Mouse (Mus musculus) olfactory bulb, adult 2 months (tissue): ENCODE results near the gene Gm6592. TPM values are rescaled to one million over a fixed set of nuclear protein-coding genes. Genes with fewer than 3 reads are reported as not detected.
A peak's percentile ranks its signal among the peaks of the same experiment; 100 is the strongest.
"Not testable (repeated sequence)": the region's sequence is repeated elsewhere in the genome, so short reads cannot be mapped to it uniquely, and the experiment has no call there.

Experiments used
- H3K27ac ChIP-seq: fragments of 200-500 bp; 2 replicates; pipeline ENCODE4 v1.5.1; 2012; ENCODE audit warnings: low read depth, low read length; ENCODE audit not compliant: insufficient read depth
- H3K4me1 ChIP-seq: fragments of 200-500 bp; 2 replicates; pipeline ENCODE4 v1.6.1; 2012; ENCODE audit warnings: low read length; ENCODE audit not compliant: control insufficient read depth, insufficient read depth
- H3K4me3 ChIP-seq: fragments of 200-500 bp; 2 replicates; pipeline ENCODE4 v1.5.1; 2012; ENCODE audit warnings: mild to moderate bottlenecking, low read depth, low read length, moderate library complexity; ENCODE audit not compliant: insufficient read depth
- CTCF ChIP-seq: fragments of 200-500 bp; IDR thresholded peaks from 2 replicates; pipeline ENCODE4 v1.5.1; 2012; ENCODE audit warnings: low read depth, mild to moderate bottlenecking, low read length, moderate library complexity; ENCODE audit not compliant: insufficient read depth
- POLR2A ChIP-seq: fragments of 200-500 bp; IDR thresholded peaks from 2 replicates; pipeline ENCODE4 v1.6.1; 2012; ENCODE audit warnings: mild to moderate bottlenecking, low read depth, low read length, moderate library complexity; ENCODE audit not compliant: insufficient read depth
- WGBS: fragments of 180-500 bp; shearing (Covaris S2); methylation state at CpG from one replicate; pipeline ENCODE4 v1.1.7; 2018; 5-methylcytosine and 5-hydroxymethylcytosine counted together
- polyA plus RNA-seq: library from polyadenylated mRNA; stranded (reverse); fragments of >200 nt; gene quantifications from 2 replicates; pipeline ENCODE4 v1.2.4, GENCODE M21; 2012; ENCODE audit warnings: low replicate concordance; ENCODE audit not compliant: missing spikeins, insufficient read depth, insufficient read length

Gene Gm6592
- polyA plus RNA-seq = not detected in 2 replicates

DNA sequence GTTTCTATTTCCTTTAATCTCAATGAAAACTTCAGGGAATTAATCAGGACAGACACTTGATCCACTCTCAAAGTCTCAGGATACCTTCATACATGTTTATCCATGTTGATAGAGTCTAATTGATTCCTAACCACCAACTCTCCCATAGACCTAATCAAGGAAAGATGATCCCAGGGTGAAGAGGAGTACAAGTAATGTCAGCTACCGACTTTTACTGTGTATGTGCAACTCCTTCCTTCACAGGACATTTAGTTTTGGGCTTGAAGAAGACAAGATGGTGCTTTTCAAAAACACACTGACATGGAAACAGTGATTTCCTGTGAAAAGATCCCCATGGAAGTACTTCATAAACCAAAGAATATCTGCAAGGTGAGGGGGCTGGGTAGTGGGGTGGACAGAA lies at the start of gene Gm6592:
Gene Gm6592 (plus strand): TSS at position 301 of the 400 bp plus-strand sequence.
- Histone ChIP-seq H3K4me3 (no peak within 1 kb of the TSS), H3K4me1 (no peaks in the 10 kb centered on the region), H3K27ac (no peak within 1 kb of the TSS)
- 77% methylated on average over 1 of the region's 1 CpGs for WGBS
- no peak for TF ChIP-seq CTCF
- no peak for TF ChIP-seq POLR2A

DNA sequence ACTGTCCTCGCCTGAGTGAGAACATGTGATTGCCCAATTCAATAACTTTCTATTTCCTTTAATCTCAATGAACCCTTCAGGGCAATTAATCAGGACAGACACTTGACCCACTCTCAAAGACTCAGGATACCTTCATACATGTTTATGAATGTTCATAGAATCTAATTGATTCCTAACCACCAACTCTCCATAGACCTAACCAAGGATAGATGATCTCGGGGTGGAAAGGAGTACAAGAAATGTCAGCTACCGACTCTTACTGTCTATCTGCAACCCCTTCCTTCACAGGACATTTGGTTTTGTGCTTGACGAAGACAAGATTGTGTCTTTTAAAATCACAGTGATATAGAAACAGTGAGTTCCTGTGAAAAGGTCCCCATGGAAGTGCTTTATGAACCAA lies 40.4 kb upstream of the Gm6592 start, which contains the start of gene Ssxb5:
Gene Ssxb5 (plus strand): TSS at position 301 of the 400 bp plus-strand sequence.
- not testable (repeated sequence) for H3K4me3 ChIP-seq, H3K4me1 ChIP-seq, H3K27ac ChIP-seq
- WGBS = 79% methylated on average over 4 of the region's 4 CpGs

DNA sequence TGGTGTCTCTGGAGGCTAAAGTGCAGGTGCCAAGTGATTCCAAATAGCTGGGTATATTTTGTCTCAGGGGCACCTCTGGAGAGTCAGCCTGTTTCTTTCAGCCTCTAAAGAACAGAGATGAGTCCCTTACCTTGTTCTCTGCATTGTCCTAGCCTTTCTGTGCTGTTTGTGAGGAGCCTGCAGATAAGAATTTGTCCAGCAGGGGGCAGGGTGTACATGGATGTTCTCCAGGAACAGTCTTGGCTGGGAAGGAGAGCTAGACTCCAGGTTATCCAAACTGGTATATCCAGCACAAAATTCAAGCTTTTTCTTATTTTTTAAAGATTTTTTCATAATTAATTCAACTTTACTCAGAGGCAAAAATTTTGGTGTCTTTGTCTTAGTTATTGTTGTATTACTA lies 11.8 kb upstream of the Gm6592 start:
- Histone ChIP-seq H3K4me1 (no peaks in the 10 kb centered on the region), H3K4me3 (no peak overlapping the region), H3K27ac (no peak overlapping the region)
- TF ChIP-seq POLR2A = no peak
- TF ChIP-seq CTCF = no peak

DNA sequence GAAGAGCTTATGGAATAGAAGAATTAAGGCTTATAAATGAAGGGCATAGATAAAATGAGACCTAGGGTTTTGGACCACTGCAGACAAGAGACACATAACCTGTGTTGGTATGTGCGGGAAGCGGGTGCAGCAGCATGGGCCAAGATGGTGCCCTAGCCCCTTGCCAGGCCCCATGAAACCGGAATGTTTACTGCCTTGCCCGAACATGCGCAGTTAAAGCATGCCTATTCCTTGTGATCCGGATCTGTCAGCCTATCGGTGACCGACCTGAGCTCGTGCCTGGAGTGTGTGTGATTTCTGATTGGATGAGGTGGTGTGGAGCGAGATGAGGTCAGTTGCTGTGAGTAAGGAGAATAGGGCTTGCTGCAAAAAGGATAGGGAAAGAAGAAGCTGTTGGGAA lies 8.7 kb downstream of the Gm6592 start:
- Histone ChIP-seq H3K27ac (no peak overlapping the region), H3K4me3 (no peak overlapping the region), H3K4me1 (no peaks in the 10 kb centered on the region)
- no peak for TF ChIP-seq CTCF
- TF ChIP-seq POLR2A = no peak
- 96% methylated on average over 10 of the region's 10 CpGs for WGBS

DNA sequence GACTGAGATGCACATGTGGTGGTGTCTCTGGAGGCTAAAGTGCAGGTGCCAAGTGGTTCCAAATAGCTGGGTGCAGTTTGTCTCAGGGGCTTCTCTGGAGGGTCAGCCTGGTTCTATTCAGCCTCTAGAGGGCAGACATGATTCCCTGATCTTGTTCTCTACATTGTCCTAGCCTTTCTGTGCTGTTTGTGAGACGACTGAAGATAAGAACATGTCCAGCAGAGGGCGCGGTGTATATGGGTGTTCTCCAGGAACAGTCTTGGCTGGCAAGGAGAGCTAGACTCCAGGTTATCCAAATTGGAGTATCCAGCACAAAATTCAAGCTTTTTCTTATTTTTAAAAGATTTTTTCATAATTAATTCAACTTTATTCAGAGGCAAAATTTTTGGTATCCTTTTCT lies 20.5 kb downstream of the Gm6592 start:
- H3K4me3 ChIP-seq, H3K27ac ChIP-seq, H3K4me1 ChIP-seq: not testable (repeated sequence)
- 5% methylated on average over 3 of the region's 3 CpGs for whole genome bisulfite sequencing

DNA sequence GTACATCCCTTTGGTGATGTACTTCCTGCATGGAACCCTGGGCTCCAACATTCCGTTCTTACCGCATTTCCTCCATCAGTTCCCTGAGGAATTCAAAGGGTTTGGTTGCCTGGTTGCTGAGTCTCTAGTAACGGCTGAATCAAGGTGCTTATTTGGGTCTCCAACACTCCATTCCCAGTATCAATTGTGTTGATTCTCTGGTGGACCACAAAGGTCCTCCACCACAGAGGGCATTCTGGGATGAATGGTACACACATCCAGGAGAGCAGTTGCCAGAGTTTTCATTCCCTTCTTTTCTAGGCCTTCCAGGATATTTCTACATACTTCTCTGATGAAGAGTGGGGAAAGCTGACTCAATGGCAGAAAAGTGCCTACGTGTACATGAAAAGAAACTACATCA lies 30.2 kb downstream of the Gm6592 start, which contains the start of gene Gm5751:
Gene Gm5751 (plus strand): TSS at position 301 of the 400 bp plus-strand sequence.
- 99% methylated on average over 4 of the region's 4 CpGs for WGBS
- not testable (repeated sequence) for H3K27ac ChIP-seq, H3K4me1 ChIP-seq, H3K4me3 ChIP-seq

DNA sequence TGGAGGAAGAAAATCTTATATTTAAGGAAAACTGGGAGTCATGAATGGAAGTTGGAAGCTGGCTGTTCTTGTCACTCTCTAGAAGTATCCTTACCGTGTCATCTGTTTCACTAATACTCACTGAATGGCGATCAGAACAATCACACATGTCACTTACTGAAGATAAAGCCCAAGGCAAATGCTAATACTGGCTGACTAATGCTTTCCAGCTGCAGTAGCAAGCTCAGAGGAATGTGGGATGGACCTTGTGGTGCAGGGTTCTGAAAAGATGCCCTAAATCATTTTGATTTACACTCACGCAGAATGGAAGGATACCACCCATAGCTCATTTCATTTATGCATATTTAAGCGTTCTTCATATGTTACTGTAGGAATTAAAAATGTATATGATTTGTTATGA lies 40.5 kb downstream of the Gm6592 start:
- Histone ChIP-seq H3K4me1 (no peaks in the 10 kb centered on the region), H3K27ac (no peak overlapping the region), H3K4me3 (no peak overlapping the region)
- 69% methylated on average over 4 of the region's 4 CpGs for WGBS
- no peak for TF ChIP-seq CTCF

DNA sequence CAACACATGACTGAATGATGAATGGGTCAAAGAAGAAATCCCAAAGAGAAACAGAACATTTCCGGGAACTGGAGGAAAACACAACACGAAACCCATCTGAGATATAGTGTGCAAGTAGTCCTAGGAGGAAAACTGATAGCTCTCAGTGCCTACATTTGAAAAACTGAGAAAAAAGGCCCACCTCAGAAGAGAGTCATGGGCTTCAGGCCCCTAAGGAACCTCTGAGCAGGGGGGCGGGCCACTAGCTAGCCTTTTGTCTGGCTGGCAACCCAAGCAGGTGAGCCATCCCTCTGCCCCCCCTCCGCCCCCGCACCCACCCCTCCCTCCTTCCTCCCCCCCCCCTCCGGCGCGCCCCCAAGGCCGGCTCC lies 48.2 kb downstream of the Gm6592 start:
- Histone ChIP-seq H3K4me1 (no peaks in the 10 kb centered on the region), H3K27ac (no peak overlapping the region), H3K4me3 (peak overlapping the region; percentile 53; the same call in 1 of the 2 replicates)
- TF ChIP-seq POLR2A (no peak), CTCF (no peak)
- 17% methylated on average over 7 of the region's 9 CpGs for WGBS

DNA sequence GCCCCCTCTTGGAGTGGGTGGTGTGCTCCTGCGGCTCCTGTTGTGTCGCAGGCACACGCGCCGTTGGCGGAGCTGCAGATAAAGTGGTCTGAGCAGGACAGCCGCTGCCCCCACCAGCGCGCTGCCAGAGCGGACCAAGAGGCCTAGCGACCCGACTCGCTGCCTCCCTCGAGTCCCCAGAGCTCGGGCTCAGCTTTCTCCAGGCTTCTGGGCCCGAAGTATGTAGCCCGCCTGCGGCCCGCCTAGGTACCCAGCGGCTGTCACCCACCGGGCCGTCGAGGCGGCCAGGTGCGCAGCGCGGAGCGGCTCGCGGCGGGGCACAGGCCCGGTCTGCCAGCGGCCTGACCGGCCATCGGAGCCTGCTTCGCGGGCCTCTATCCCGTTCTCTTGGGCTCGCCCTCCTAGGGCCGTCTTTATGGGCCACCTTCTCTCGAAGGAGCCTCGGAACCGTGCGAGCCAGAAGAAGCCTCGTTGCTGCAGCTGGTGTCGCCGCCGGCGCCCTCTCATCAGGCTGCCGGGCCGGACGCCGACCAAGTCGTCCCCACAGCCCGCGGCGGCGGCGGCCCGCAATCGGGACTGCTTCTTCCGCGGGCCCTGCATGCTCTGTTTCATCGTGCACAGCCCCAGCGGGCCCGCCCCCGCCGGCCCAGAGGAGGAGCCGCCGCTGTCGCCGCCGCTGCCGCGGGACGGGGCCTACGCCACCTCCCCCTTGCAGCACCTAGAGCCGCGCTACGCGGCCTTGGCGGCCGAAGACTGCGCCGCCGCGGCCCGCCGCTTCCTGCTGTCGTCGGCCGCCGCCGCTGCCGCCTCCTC lies 48.8 kb downstream of the Gm6592 start, which contains the start of gene B630019K06Rik:
Gene B630019K06Rik (plus strand): TSS at position 40 of the 813 bp plus-strand sequence.
- H3K27ac ChIP-seq = peak within 1 kb of the TSS; percentile 73
- TF ChIP-seq POLR2A (0 out of 2 replicates have a peak, but pooled peaks have one; percentile 24), CTCF (no peak)
- H3K4me3 ChIP-seq = peak within 1 kb of the TSS; percentile 53
- no peaks in the 10 kb centered on the region for H3K4me1 ChIP-seq
- 17% methylated on average over 79 of the region's 95 CpGs for whole genome bisulfite sequencing

DNA sequence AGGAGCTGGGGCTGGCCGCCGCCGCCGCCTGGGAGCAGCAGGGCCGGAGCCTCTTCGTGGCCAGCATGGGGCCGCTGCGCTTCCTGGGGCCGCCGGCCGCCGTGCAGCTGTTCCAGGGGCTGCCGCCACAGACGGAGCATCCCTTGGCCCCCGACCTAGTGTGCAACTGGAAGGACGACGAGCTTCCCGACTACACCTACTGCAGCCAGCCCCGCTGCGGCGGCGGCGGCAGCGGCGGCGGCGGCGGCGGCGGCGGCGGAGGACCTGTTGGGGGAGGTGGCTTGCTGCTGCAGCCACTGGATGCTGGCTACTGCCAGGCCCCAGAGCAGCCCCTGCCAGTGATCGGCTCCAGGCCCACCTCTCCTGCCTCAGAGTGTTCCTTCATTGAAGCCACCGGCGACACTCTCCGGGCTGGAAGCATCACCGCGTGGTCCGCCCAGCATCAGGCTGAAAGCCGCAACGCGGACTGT lies 49.4 kb downstream of the Gm6592 start:
- TF ChIP-seq POLR2A = no peak; the same call in 1 of the 2 replicates
- no peak for TF ChIP-seq CTCF
- Histone ChIP-seq H3K4me1 (no peaks in the 10 kb centered on the region), H3K27ac (peak overlapping the region; percentile 27), H3K4me3 (peak overlapping the region; percentile 53)
- WGBS = 24% methylated on average over 42 of the region's 42 CpGs

Other genes starting within 250 kb of the Gm6592 start
- gene Ssxb8, start 153.2 kb upstream of the Gm6592 start, polyA plus RNA-seq = not detected in 2 replicates
- gene Ssx9, start 95.6 kb upstream of the Gm6592 start, polyA plus RNA-seq = not detected in 2 replicates
- not detected in 2 replicates for gene Ssxb5, start 40.3 kb upstream of the Gm6592 start, polyA plus RNA-seq
- not detected in 2 replicates for gene Gm5751, start 30.3 kb downstream of the Gm6592 start, polyA plus RNA-seq
- not detected in 2 replicates for gene B630019K06Rik, start 48.4 kb downstream of the Gm6592 start, polyA plus RNA-seq
- gene Fthl17b, start 119.0 kb downstream of the Gm6592 start, polyA plus RNA-seq = not detected in 2 replicates
- not detected in 2 replicates for gene Fthl17c, start 132.6 kb downstream of the Gm6592 start, polyA plus RNA-seq
- not detected in 2 replicates for gene Fthl17d, start 142.8 kb downstream of the Gm6592 start, polyA plus RNA-seq
- gene Fthl17e, start 189.5 kb downstream of the Gm6592 start, polyA plus RNA-seq = not detected in 2 replicates
- gene Fthl17f, start 219.0 kb downstream of the Gm6592 start, polyA plus RNA-seq = not detected in 2 replicates